Comparison of ENCODE assay signal across 8 mouse cellular contexts in genomic region chr3:22075887-22076560, GRCm38 (mm10). TPM values are rescaled to one million over a fixed set of nuclear protein-coding genes. Genes with fewer than 3 reads are reported as not detected.
DNase-seq lines count a peak whose midpoint lies in the region; ATAC-seq and TF ChIP-seq lines count a peak whose summit lies in the region.

No protein-coding gene starts in this region.

- WGBS in forebrain, embryonic 13.5 days: 0% methylated on average over 42 of the region's 70 CpGs
- WGBS in lung, adult 2 months: under 1% methylated on average over 42 of the region's 70 CpGs
- WGBS in neural tube, embryonic 15.5 days: 1% methylated on average over 61 of the region's 70 CpGs

- no peak for TF ChIP-seq CTCF in E14TG2a.4 (conservative IDR thresholded peaks at IDR 0.05; ENCODE audit: low read length)
- TF ChIP-seq CTCF in layer of hippocampus, adult 2 months (conservative IDR thresholded peaks at IDR 0.05): no peak
- no peak for TF ChIP-seq CTCF in lung, adult 2 months (IDR thresholded peaks at IDR 0.05; ENCODE audit: insufficient read depth, low read length)

- peak overlapping the region; percentile 98 for H3K27ac ChIP-seq in forebrain, embryonic 13.5 days
- peak overlapping the region; percentile 100 for H3K27ac ChIP-seq in layer of hippocampus, adult 2 months
- peak overlapping the region; percentile 99 for H3K27ac ChIP-seq in neural tube, embryonic 15.5 days (replicated peaks)

- peak overlapping the region; percentile 95 for H3K4me3 ChIP-seq in E14TG2a.4 (replicated peaks; ENCODE audit: low read length)
- peak overlapping the region; percentile 93 for H3K4me3 ChIP-seq in forebrain, embryonic 13.5 days
- peak overlapping the region; percentile 77 for H3K4me3 ChIP-seq in layer of hippocampus, adult 2 months
- peak overlapping the region; percentile 90 for H3K4me3 ChIP-seq in lung, adult 2 months (replicated peaks; ENCODE audit: extremely low read depth, low read depth, low read length)
- peak overlapping the region; percentile 89 for H3K4me3 ChIP-seq in neural tube, embryonic 15.5 days (replicated peaks)

- intact Hi-C loops in heart, postnatal 25 days (cut with DNase I): loop anchor here (1.0 to 10.0 kb wide), 8 partner anchors 66 to 1421 kb away; no protein-coding TSS in a partner anchor

- peaks cover 13% of the 10 kb centered on the region for H3K36me3 ChIP-seq in E14TG2a.4 (ENCODE audit: insufficient read depth, low read length)
- peaks cover 5% of the 10 kb centered on the region; the same call in 1 of the 2 replicates for H3K36me3 ChIP-seq in forebrain, embryonic 13.5 days (ENCODE audit: poor library complexity, severe bottlenecking)
- no peaks in the 10 kb centered on the region for H3K36me3 ChIP-seq in neural tube, embryonic 15.5 days

- H3K9ac ChIP-seq in forebrain, embryonic 13.5 days: peak overlapping the region; percentile 75
- H3K9ac ChIP-seq in neural tube, embryonic 15.5 days (replicated peaks): peak overlapping the region; percentile 76

- ATAC-seq in forebrain, embryonic 13.5 days: peak; percentile 94
- peak; percentile 92 for ATAC-seq in neural tube, embryonic 15.5 days (ENCODE audit: low FRiP score)

- TF ChIP-seq POLR2A in lung, adult 2 months (IDR thresholded peaks at IDR 0.05; ENCODE audit: borderline replicate concordance, extremely low read depth, low read depth, low read length): peak; percentile 60; the same call in 1 of the 2 replicates

- peak; percentile 65 for DNase-seq in c-Kit-positive CD71-positive TER-119-negative erythroid progenitor cells, embryonic 14.5 days (ENCODE audit: low read depth)
- peak; percentile 66 for DNase-seq in heart, postnatal 25 days (ENCODE audit: low spot score)
- peak; percentile 85 to 86 for DNase-seq in layer of hippocampus, adult 2 months (ENCODE audit: low spot score in 2 of 2)
- peak; percentile 81 for DNase-seq in lung, adult 2 months
- peak; percentile 95 for DNase-seq in testis, postnatal 10 days (ENCODE audit: low spot score)

- no peaks in the 10 kb centered on the region for H3K27me3 ChIP-seq in E14TG2a.4 (ENCODE audit: insufficient read depth, low read length)
- H3K27me3 ChIP-seq in forebrain, embryonic 13.5 days: no peaks in the 10 kb centered on the region
- H3K27me3 ChIP-seq in neural tube, embryonic 15.5 days (replicated peaks): no peaks in the 10 kb centered on the region

- peak overlapping the region; percentile 66 for H3K4me2 ChIP-seq in forebrain, embryonic 13.5 days
- H3K4me2 ChIP-seq in neural tube, embryonic 15.5 days: peak overlapping the region; percentile 74

- H3K9me3 ChIP-seq in E14TG2a.4 (ENCODE audit: low read length): no peaks in the 10 kb centered on the region
- no peaks in the 10 kb centered on the region for H3K9me3 ChIP-seq in forebrain, embryonic 13.5 days (replicated peaks)
- H3K9me3 ChIP-seq in neural tube, embryonic 15.5 days (replicated peaks): no peaks in the 10 kb centered on the region

- peaks cover 60% of the 10 kb centered on the region for H3K4me1 ChIP-seq in E14TG2a.4 (replicated peaks; ENCODE audit: low read depth, low read length)
- peaks cover 33% of the 10 kb centered on the region for H3K4me1 ChIP-seq in forebrain, embryonic 13.5 days
- H3K4me1 ChIP-seq in lung, adult 2 months (ENCODE audit: control insufficient read depth, insufficient read depth, low read length): peaks cover 9% of the 10 kb centered on the region
- H3K4me1 ChIP-seq in neural tube, embryonic 15.5 days: peaks cover 34% of the 10 kb centered on the region

RNA-seq across cellular contexts. Expression of gene Tbl1xr1, which starts 0.4 kb away (rescaled TPM):
- 18.0 and 22.8 TPM in 2 replicates for polyA plus RNA-seq in forebrain, embryonic 13.5 days (2015; fragmentation: Nextera tagmentation; extraction: Ambion mirVana)
- 10 to 100 TPM; 69.1 to 81.3 TPM for total RNA-seq in heart, postnatal 25 days (2021)
- 100 to 1,000 TPM; 154 to 161 TPM for total RNA-seq in layer of hippocampus, adult 2 months (2021)
- polyA plus RNA-seq in lung, adult 2 months (2012; rRNA removed): 30.4 and 37.3 TPM in 2 replicates
- polyA plus RNA-seq in neural tube, embryonic 15.5 days (2015; fragmentation: Nextera tagmentation; extraction: Ambion mirVana): 16.1 and 18.3 TPM in 2 replicates

Comparison
In these comparisons a context has a peak if more than half of its experiments do, and no peak if none do; other contexts are left out.
1. Peak in every context shown above with its lines: DNase-seq, ATAC-seq, H3K4me3 ChIP-seq and H3K27ac ChIP-seq.